Mouse (Mus musculus) megakaryocyte, embryonic 14.5 days (primary cell): ENCODE data around the gene Eras. TPM values are rescaled to one million over a fixed set of nuclear protein-coding genes. Genes with fewer than 3 reads are reported as not detected.
"Not testable (repeated sequence)": the region's sequence is repeated elsewhere in the genome, so short reads cannot be mapped to it uniquely, and the experiment has no call there.

Source experiments
- H3K27me3 ChIP-seq: replicated peaks from 2 replicates; pipeline ENCODE3; 2012; ENCODE audit warnings: inconsistent platforms
- H3K36me3 ChIP-seq: replicated peaks from 2 replicates; pipeline ENCODE3; 2012; ENCODE audit warnings: low read length, inconsistent platforms, mixed read lengths
- H3K4me1 ChIP-seq: 2 replicates; pipeline ENCODE4 v1.6.1; 2012; ENCODE audit warnings: inconsistent platforms
- H3K4me3 ChIP-seq: replicated peaks from 2 replicates; pipeline ENCODE3; 2012; ENCODE audit warnings: moderate library complexity, mild to moderate bottlenecking, inconsistent platforms
- H3K9me3 ChIP-seq: 2 replicates; pipeline ENCODE4 v1.6.1; 2012; ENCODE audit warnings: inconsistent platforms
- FLI1 ChIP-seq: IDR thresholded peaks from 2 replicates; pipeline ENCODE4 v1.6.1; 2012; ENCODE audit warnings: low read length, inconsistent platforms, mixed read lengths
- GATA1 ChIP-seq: IDR thresholded peaks from 3 replicates; pipeline ENCODE4 v1.6.1; 2012; ENCODE audit warnings: mixed read lengths, low read length, inconsistent platforms, borderline replicate concordance
- polyA plus RNA-seq: library from polyadenylated mRNA; stranded (reverse); fragments of >175 nt; gene quantifications from 2 replicates; pipeline ENCODE4 v1.2.3, GENCODE M21; 2012; ENCODE audit warnings: low replicate concordance; ENCODE audit not compliant: insufficient read depth

Gene Eras
- polyA plus RNA-seq, 1 experiment = not detected

GRCm38 (mm10) chrX:7910473-7910872 lies 17.9 kb downstream of the Eras start:
- Histone ChIP-seq H3K4me3 (no peak overlapping the region), H3K27me3 (no peaks in the 10 kb centered on the region), H3K36me3 (peaks cover 21% of the 10 kb centered on the region), H3K4me1 (no peaks in the 10 kb centered on the region), H3K9me3 (peaks cover 3% of the 10 kb centered on the region; the same call in 1 of the 2 replicates)
- TF ChIP-seq GATA1 = no peak
- no peak for TF ChIP-seq FLI1

- not testable (repeated sequence) for H3K27me3 ChIP-seq, H3K9me3 ChIP-seq, H3K4me3 ChIP-seq, H3K4me1 ChIP-seq
- H3K36me3 ChIP-seq = peaks cover 29% of the 10 kb centered on the region
These were observed 19.2 kb downstream of the Eras start, which contains the start of gene Gm10490 for GRCm38 (mm10) chrX:7909242-7909641. TSS of gene Gm10490 (plus strand) at chrX:7909542.

GRCm38 (mm10) chrX:7907735-7908134 lies 20.7 kb downstream of the Eras start, which contains the start of gene Gm10491:
TSS of gene Gm10491 (minus strand) at chrX:7907835.
- Histone ChIP-seq H3K27me3 (no peaks in the 10 kb centered on the region), H3K36me3 (peaks cover 42% of the 10 kb centered on the region), H3K4me1 (no peaks in the 10 kb centered on the region), H3K4me3 (no peak within 1 kb of the TSS), H3K9me3 (peaks cover 3% of the 10 kb centered on the region; the same call in 1 of the 2 replicates)
- no peak for TF ChIP-seq GATA1
- no peak for TF ChIP-seq FLI1

- TF ChIP-seq FLI1 = no peak
- TF ChIP-seq GATA1 = no peak
- Histone ChIP-seq H3K4me1 (peaks cover 9% of the 10 kb centered on the region; the same call in 1 of the 2 replicates), H3K27me3 (no peaks in the 10 kb centered on the region), H3K4me3 (no peak overlapping the region), H3K9me3 (peaks cover 5% of the 10 kb centered on the region; the same call in 1 of the 2 replicates), H3K36me3 (peaks cover 49% of the 10 kb centered on the region)
These were observed 24.0 kb downstream of the Eras start for GRCm38 (mm10) chrX:7904441-7904840.

GRCm38 (mm10) chrX:7898880-7899874 lies 29.2 kb downstream of the Eras start, which contains the start of the genes Pqbp1 and Timm17b:
TSS of gene Pqbp1 (minus strand) at chrX:7899269.
TSS of gene Timm17b (plus strand) at chrX:7899357.
- TF ChIP-seq GATA1 (no peak), FLI1 (no peak)
- Histone ChIP-seq H3K27me3 (no peaks in the 10 kb centered on the region), H3K4me3 (peak within 1 kb of the TSS; percentile 96), H3K9me3 (0 out of 2 replicates have a peak, but pooled peaks cover 3% of the 10 kb centered on the region), H3K4me1 (peaks cover 17% of the 10 kb centered on the region; the same call in 1 of the 2 replicates), H3K36me3 (peaks cover 45% of the 10 kb centered on the region)

GRCm38 (mm10) chrX:7898211-7898610 lies 30.2 kb downstream of the Eras start:
- H3K9me3 ChIP-seq = 0 out of 2 replicates have a peak, but pooled peaks cover 3% of the 10 kb centered on the region
- H3K4me3 ChIP-seq = peak overlapping the region; percentile 96
- TF ChIP-seq FLI1 = no peak
- no peak for TF ChIP-seq GATA1
- H3K4me1 ChIP-seq = peaks cover 17% of the 10 kb centered on the region; the same call in 1 of the 2 replicates
- peaks cover 47% of the 10 kb centered on the region for H3K36me3 ChIP-seq
- no peaks in the 10 kb centered on the region for H3K27me3 ChIP-seq

- Histone ChIP-seq H3K36me3 (peaks cover 46% of the 10 kb centered on the region), H3K4me3 (peak within 1 kb of the TSS; percentile 97), H3K27me3 (no peaks in the 10 kb centered on the region), H3K9me3 (no peaks in the 10 kb centered on the region), H3K4me1 (peaks cover 28% of the 10 kb centered on the region)
- no peak for TF ChIP-seq GATA1
- TF ChIP-seq FLI1 = no peak
These were observed 44.4 kb downstream of the Eras start, which contains the start of gene Slc35a2 for GRCm38 (mm10) chrX:7883841-7884567. TSS of gene Slc35a2 (plus strand) at chrX:7884028.

- TF ChIP-seq GATA1 = no peak
- no peak for TF ChIP-seq FLI1
- Histone ChIP-seq H3K4me3 (peak overlapping the region; percentile 95), H3K4me1 (peaks cover 25% of the 10 kb centered on the region), H3K9me3 (0 out of 2 replicates have a peak, but pooled peaks cover 6% of the 10 kb centered on the region), H3K27me3 (no peaks in the 10 kb centered on the region), H3K36me3 (peaks cover 34% of the 10 kb centered on the region)
These were observed 48.6 kb downstream of the Eras start for GRCm38 (mm10) chrX:7879819-7880218.

- 0 out of 2 replicates have a peak, but pooled peaks cover 6% of the 10 kb centered on the region for H3K9me3 ChIP-seq
- no peaks in the 10 kb centered on the region for H3K27me3 ChIP-seq
- H3K36me3 ChIP-seq = peaks cover 47% of the 10 kb centered on the region
- H3K4me1 ChIP-seq = peaks cover 27% of the 10 kb centered on the region
- no peak for TF ChIP-seq FLI1
- no peak for TF ChIP-seq GATA1
- peak overlapping the region; percentile 95 for H3K4me3 ChIP-seq
These were observed 49.9 kb downstream of the Eras start for GRCm38 (mm10) chrX:7878495-7878894.
